Mouse (Mus musculus): ENCODE results near the gene Aldh2.

DNA sequence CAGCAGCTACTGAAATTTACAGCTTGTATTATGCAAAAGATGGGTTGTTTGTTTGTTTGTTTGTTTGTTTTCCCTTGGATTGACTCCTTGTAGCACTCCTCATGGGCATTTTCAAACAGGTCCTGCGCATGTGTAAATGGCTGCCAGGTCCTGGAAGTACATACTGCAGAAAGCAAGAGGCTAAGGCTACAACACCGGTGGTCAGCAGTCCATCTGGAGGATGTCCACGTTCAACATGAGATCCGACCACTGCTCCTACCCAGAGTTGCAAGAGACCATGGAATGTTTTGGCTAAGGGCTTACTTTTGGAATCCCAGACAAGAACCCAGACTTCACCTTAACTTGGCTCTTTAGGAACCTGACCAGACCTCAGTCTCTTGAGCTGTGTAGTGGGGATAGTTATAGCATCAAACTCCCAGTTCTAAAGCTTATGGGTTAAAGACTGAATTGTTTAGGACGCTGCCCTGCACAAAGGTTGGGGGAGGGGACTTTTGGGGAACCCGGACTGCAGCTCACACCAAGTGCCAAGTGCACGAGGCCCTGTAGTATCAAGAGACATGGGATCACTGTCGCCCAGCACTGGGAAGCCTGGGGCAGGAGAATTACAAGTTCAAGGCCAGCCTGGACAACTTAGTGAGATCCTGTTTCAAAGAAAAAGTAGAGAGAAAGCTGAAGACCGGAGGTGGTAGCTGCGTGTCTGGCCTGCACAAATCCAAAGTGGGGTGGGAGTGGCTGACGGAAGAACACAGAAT lies 1.4 kb downstream of the Aldh2 start:
- TF ChIP-seq USF1 (IDR thresholded peaks at IDR 0.05; ENCODE audit: low read depth) (no peak), MAX (IDR thresholded peaks at IDR 0.05) (no peak), CTCF (IDR thresholded peaks at IDR 0.05; ENCODE audit: control insufficient read depth, insufficient read depth, insufficient read length) (no peak)

All from C2C12 (cell line).